Mouse (Mus musculus) G1E (cell line): Measurements from ENCODE around the gene Mcoln1.

Experiments
- CTCF ChIP-seq: IDR thresholded peaks from 2 replicates; pipeline ENCODE4 v1.5.1; 2012; ENCODE audit warnings: low read depth, low read length, inconsistent platforms, mixed read lengths
- POLR2AphosphoS5 ChIP-seq: IDR thresholded peaks from 2 replicates; pipeline ENCODE4 v1.6.1; 2012; ENCODE audit warnings: low read depth, low read length, inconsistent platforms; ENCODE audit not compliant: insufficient replicate concordance
- TAL1 ChIP-seq: conservative IDR thresholded peaks from 2 replicates; pipeline ENCODE4 v1.6.1; 2012; ENCODE audit warnings: low read depth, low read length, inconsistent platforms, mixed read lengths

DNA sequence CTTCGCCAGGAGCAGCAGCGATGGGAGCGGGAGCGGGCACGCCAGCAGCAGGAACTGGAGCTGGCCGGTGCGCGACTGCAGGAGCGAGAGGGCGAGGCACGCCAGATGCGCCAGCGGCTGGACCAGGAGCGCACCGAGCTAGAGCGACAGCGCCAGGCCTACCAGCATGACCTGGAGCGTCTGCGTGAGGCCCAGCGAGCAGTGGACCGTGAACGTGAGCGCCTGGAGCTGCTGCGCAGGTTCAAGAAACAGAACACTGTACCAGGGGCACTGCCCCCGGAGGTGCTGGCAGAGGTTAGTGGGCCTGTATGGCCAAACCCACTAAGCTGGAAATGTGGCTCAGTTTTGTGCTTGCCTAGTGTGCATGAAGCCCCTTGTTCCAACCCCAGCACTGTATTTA, 48.3 kb upstream of the Mcoln1 start:
- TF ChIP-seq CTCF = no peak
- no peak for TF ChIP-seq TAL1
- no peak for TF ChIP-seq POLR2AphosphoS5
